Mouse (Mus musculus) forebrain, embryonic 13.5 days (tissue): ENCODE measurements around the gene Gm20837. TPM values are rescaled to one million over a fixed set of nuclear protein-coding genes. Genes with fewer than 3 reads are reported as not detected.
"Not testable (repeated sequence)": the region's sequence is repeated elsewhere in the genome, so short reads cannot be mapped to it uniquely, and the experiment has no call there.

ENCODE experiments used
- ATAC-seq: fragments of 200-750 bp; cut with Nextera tagmentation; 2 replicates; pipeline ENCODE4 v1.8.0; 2017
- H3K27ac ChIP-seq: fragments of 300-500 bp; sonication (generic); 2 replicates; pipeline ENCODE4 v1.5.1; 2015; ENCODE audit warnings: inconsistent platforms, mild to moderate bottlenecking, moderate library complexity
- H3K27me3 ChIP-seq: fragments of 300-500 bp; sonication (generic); 2 replicates; pipeline ENCODE4 v1.6.1; 2015; ENCODE audit warnings: mild to moderate bottlenecking, inconsistent platforms
- H3K36me3 ChIP-seq: fragments of 300-500 bp; sonication (generic); 2 replicates; pipeline ENCODE4 v1.6.1; 2015; ENCODE audit warnings: mild to moderate bottlenecking, inconsistent platforms; ENCODE audit not compliant: poor library complexity, severe bottlenecking
- H3K4me1 ChIP-seq: fragments of 300-500 bp; sonication (generic); 2 replicates; pipeline ENCODE4 v1.6.1; 2015; ENCODE audit warnings: inconsistent platforms
- H3K4me2 ChIP-seq: fragments of 300-500 bp; sonication (generic); 2 replicates; pipeline ENCODE4 v1.6.1; 2015; ENCODE audit warnings: inconsistent platforms, mild to moderate bottlenecking, moderate library complexity
- H3K4me3 ChIP-seq: fragments of 300-500 bp; sonication (generic); 2 replicates; pipeline ENCODE4 v1.5.1; 2015; ENCODE audit warnings: mild to moderate bottlenecking, inconsistent platforms
- H3K9ac ChIP-seq: fragments of 300-500 bp; sonication (generic); 2 replicates; pipeline ENCODE4 v1.6.1; 2015; ENCODE audit warnings: mild to moderate bottlenecking, inconsistent platforms
- H3K9me3 ChIP-seq: fragments of 300-500 bp; sonication (generic); replicated peaks from 2 replicates; pipeline ENCODE4 v1.6.1; 2016; ENCODE audit warnings: inconsistent platforms
- WGBS: fragments of 180-500 bp; shearing (Covaris S2); methylation state at CpG from one replicate; pipeline ENCODE4 v1.1.7; 2015; 5-methylcytosine and 5-hydroxymethylcytosine counted together
- polyA plus RNA-seq: library from polyadenylated mRNA; unstranded; fragments of >200 nt; fragmentation: Nextera tagmentation; extraction: Ambion mirVana; gene quantifications from 2 replicates; pipeline ENCODE4 v1.2.1, GENCODE M21; 2015

Gm20837 gene
- polyA plus RNA-seq = not detected in 2 replicates

DNA sequence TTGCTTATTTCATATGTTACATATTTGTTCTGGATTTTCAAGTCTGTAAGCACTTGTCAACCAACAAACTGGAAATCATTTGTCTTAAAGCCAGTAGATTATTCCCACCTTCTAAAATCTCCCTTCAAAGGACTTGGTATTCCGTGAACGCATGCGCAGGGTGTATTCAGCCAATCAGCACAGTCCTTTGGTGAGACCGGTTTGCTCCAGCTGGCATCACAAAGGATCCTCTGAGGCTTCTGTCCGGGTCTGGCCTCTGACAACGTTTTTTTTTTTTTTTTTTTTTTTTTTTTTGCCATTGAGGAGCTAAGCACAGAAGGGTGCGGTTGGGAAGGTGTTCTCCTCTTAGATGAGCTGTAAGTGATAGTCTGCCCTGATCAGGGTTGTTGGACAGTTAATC is at the start of gene Gm20837:
Gene Gm20837 (plus strand): TSS at position 301 of the 400 bp plus-strand sequence.
- H3K36me3 ChIP-seq, ATAC-seq, H3K4me3 ChIP-seq, H3K9ac ChIP-seq, H3K27ac ChIP-seq, H3K27me3 ChIP-seq, H3K4me1 ChIP-seq, H3K4me2 ChIP-seq, H3K9me3 ChIP-seq: not testable (repeated sequence)
- no CpG with 5 or more reads among the region's 7 CpGs for WGBS
